Mouse (Mus musculus) lung, postnatal 25 days (tissue): ENCODE measurements at regions not wholly inside any gene's neighbourhood (a gene's known extent, or its start where the extent isn't known, plus 50 kb on each side); places are given as distances from the start of the nearest gene placed in this dataset.

Experiments used
- DNase-seq: peaks from one replicate; pipeline ENCODE4 v3.0.0; 2022; ENCODE audit warnings: low spot score

DNA sequence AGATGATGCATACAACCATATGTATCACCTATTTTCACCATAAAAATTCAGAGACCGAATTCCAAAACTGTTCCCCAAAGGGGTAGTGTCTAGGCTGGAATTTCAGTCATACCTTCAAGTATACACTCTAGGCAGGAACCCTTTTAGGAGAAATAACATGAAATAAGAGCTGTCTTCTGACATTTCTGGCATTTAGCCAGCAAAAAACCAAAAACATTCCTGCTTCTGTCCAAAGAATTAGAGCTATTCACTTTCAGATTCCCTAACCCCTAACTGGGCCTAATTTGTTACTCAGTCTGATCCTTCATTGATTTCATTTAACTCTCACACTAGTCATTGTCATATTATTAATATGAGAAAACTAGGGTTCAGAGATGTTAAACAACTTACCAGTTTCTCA, 49.8 kb upstream of the Wdr75 start:
- no peak for DNase-seq
